Mouse (Mus musculus) midbrain, embryonic 10.5 days (tissue): Measurements from ENCODE around the gene Cpsf6. TPM values are rescaled to one million over a fixed set of nuclear protein-coding genes. Genes with fewer than 3 reads are reported as not detected.

Experiments
- DNase-seq: peaks from one replicate; pipeline ENCODE4 v3.0.0-alpha.2; 2017; ENCODE audit warnings: low spot score
- H3K27ac ChIP-seq: fragments of 300-500 bp; sonication (generic); replicated peaks from 2 replicates; pipeline ENCODE4 v1.5.1; 2016; ENCODE audit warnings: mild to moderate bottlenecking
- H3K27me3 ChIP-seq: fragments of 300-500 bp; sonication (generic); 2 replicates; pipeline ENCODE4 v1.6.1; 2016; ENCODE audit warnings: low read depth, mild to moderate bottlenecking; ENCODE audit not compliant: poor library complexity, severe bottlenecking
- H3K36me3 ChIP-seq: fragments of 300-500 bp; sonication (generic); 2 replicates; pipeline ENCODE4 v1.6.1; 2016; ENCODE audit warnings: mild to moderate bottlenecking, moderate library complexity
- H3K4me1 ChIP-seq: fragments of 300-500 bp; sonication (generic); 2 replicates; pipeline ENCODE4 v1.6.1; 2016
- H3K4me3 ChIP-seq: fragments of 300-500 bp; sonication (generic); 2 replicates; pipeline ENCODE4 v1.5.1; 2016; ENCODE audit warnings: mild to moderate bottlenecking, moderate library complexity
- H3K9me3 ChIP-seq: fragments of 300-500 bp; sonication (generic); replicated peaks from 2 replicates; pipeline ENCODE4 v1.6.1; 2016; ENCODE audit warnings: mild to moderate bottlenecking
- WGBS: fragments of 180-500 bp; shearing (Covaris S2); methylation state at CpG from one replicate; pipeline ENCODE4 v1.1.7; 2016; 5-methylcytosine and 5-hydroxymethylcytosine counted together
- polyA plus RNA-seq: library from polyadenylated mRNA; unstranded; fragments of >200 nt; fragmentation: Nextera tagmentation; extraction: Ambion mirVana; gene quantifications from 2 replicates; pipeline ENCODE4 v1.2.1, GENCODE M21; 2016

The Cpsf6 gene
- polyA plus RNA-seq, 1 experiment from 2014 or later = 222 TPM

DNA sequence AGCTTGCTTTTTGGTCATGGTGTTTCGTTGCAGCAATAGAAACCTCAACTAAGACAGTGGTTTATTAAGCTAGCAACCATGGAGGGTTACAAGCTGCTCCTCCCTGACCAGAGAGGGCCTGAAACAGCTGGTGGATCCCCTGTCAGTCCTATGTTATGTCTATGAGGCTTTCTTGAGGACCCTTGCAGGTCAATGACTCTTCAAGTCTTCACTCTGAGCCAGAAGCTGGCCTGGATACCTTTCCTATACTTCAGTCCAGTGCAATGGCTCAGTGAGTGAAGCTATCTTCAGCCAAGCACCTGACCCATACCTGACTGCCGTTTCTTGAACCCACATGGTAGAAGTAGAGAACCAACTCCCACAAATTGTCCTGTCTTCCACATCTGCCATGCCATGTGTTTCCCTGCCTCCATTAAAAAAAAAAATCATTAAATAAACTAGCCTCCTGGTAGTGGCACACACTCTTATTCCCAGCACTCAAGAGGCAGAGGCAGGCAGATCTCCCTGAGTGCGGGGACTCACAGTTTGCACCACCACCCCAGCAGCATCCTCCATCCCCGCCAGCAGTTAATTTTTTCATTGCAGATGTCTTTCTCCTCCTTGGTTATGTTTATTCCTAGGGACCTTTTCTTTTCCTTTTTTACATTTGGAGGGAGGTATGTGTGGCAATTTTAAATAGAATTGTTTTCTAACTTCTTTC, 4.7 kb upstream of the Cpsf6 start:
- WGBS = 93% methylated on average over 4 of the region's 4 CpGs
- Histone ChIP-seq H3K4me3 (no peak overlapping the region), H3K4me1 (peaks cover 2% of the 10 kb centered on the region; the same call in 1 of the 2 replicates), H3K27me3 (no peaks in the 10 kb centered on the region), H3K9me3 (no peaks in the 10 kb centered on the region), H3K36me3 (no peaks in the 10 kb centered on the region), H3K27ac (no peak overlapping the region)
- DNase-seq = no peak

DNA sequence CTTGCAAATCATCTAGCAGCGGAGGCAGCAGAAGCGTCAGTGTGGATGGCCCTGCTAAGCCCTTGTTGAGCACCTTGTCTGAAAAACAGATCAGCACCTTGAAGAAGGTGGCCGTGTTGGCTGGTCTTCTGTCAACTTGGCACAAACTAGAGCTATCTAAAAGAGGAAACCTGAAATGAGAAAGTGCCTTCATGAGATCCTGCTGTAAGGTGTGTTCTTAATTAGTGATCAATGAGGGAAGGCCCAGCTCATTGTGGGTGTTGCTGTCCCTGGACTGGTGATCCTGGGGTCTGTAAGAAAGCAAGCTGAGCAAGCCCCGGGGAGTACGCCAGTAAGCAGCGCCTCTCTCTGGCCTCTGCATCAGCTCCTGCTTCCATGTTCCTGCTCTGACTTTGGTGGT, 4.1 kb upstream of the Cpsf6 start:
- DNase-seq = no peak
- H3K36me3 ChIP-seq = no peaks in the 10 kb centered on the region
- no peak overlapping the region for H3K27ac ChIP-seq
- H3K9me3 ChIP-seq = no peaks in the 10 kb centered on the region
- WGBS = 71% methylated on average over 6 of the region's 6 CpGs
- no peak overlapping the region for H3K4me3 ChIP-seq
- no peaks in the 10 kb centered on the region for H3K27me3 ChIP-seq
- peaks cover 2% of the 10 kb centered on the region; the same call in 1 of the 2 replicates for H3K4me1 ChIP-seq

DNA sequence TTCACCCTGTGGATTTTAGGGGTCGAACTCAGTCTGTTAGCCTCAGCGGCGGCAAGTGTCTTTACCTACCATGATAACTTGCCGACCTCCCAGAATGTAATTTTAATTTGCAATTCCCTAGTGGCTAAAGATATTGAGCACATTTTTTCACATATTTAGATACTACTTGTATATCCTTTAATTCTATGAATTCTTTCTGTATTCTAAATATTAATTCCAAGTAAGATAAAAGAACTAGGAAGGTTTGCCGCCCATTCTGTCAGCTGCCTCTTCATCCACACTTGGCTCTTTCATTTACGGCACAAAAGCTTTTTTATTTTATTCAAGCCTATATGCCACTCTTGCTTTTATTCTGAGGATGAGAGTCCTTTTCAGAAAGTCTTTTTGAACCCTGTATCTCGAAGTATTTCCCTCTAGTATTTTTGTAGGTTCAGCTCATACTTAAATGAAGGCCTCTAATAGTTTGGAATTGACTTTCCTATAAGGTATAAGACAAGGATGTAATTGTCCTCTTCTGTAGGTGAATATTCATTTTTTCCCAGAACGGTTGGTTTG, 3.3 kb upstream of the Cpsf6 start:
- Histone ChIP-seq H3K9me3 (no peaks in the 10 kb centered on the region), H3K4me3 (no peak overlapping the region), H3K27ac (no peak overlapping the region), H3K4me1 (no peaks in the 10 kb centered on the region), H3K36me3 (no peaks in the 10 kb centered on the region), H3K27me3 (no peaks in the 10 kb centered on the region)
- DNase-seq = no peak
- WGBS = 83% methylated on average over 8 of the region's 8 CpGs

DNA sequence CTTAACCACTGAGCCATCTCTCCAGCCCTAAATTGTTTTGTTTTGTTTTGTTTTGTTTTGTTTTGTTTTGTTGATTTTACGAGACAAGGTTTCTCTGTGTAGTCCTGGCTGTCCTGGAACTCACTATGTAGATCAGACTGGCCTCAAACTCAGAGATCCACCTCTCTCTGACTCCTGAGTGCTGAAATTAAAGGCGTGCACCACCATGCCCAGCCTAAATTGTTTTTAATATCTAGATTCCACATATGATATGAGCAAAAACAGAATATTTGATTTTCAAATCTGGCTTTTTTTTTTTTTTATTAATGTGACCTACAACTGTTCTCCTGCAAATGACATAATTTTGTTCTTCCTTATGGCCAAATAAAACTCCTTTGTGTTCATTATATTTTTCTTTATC, 2.3 kb upstream of the Cpsf6 start:
- Histone ChIP-seq H3K27ac (no peak overlapping the region), H3K4me1 (peaks cover 5% of the 10 kb centered on the region; the same call in 1 of the 2 replicates), H3K36me3 (no peaks in the 10 kb centered on the region), H3K4me3 (no peak overlapping the region), H3K27me3 (no peaks in the 10 kb centered on the region), H3K9me3 (no peaks in the 10 kb centered on the region)
- 80% methylated on average over 2 of the region's 2 CpGs for WGBS
- no peak for DNase-seq

DNA sequence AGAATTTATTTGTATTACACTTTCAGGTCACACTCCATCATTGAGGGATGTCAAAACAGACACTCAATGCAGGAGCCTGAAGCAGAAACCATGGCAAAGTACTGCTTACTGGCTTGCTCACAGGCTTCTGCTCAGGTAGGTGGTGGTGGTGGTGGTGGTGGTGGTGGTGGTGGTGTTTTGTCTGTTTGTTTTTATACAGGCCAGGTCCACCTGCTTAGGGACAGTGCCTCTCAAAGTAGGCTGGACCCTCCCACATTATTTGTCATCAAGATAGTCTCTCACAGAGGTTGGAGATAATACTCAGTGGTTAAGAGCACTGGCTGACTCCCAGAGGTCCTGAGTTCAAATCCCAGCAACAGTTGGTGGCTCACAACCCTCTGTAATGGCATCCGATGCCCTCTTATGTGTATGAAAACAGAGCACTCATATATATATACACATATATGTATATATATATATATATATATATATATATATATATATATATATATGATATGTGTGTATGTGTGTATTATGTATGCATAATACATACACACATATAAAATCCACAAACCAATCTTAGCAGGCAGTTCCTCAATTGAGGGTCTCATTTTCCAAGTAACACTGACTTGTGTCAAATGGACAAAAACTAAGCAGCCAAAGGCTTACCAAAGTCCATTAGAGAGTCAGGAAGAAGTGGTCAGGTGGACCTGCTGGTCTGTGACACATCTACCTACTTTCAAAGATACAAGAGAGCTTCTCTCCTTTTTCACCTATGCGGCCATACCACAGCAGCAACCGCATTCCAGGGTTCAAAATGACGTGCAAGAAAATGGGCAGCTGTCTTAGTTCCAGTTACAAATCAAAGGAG, 1.1 kb upstream of the Cpsf6 start:
- Histone ChIP-seq H3K36me3 (no peaks in the 10 kb centered on the region), H3K4me1 (peaks cover 5% of the 10 kb centered on the region; the same call in 1 of the 2 replicates), H3K27me3 (no peaks in the 10 kb centered on the region), H3K4me3 (no peak overlapping the region), H3K9me3 (no peaks in the 10 kb centered on the region), H3K27ac (no peak overlapping the region)
- DNase-seq = no peak
- WGBS = over 99% methylated on average over 4 of the region's 4 CpGs

GRCm38 (mm10) chr10:117379441-117379840, 374 bp downstream of the Cpsf6 start:
- Histone ChIP-seq H3K4me1 (peaks cover 12% of the 10 kb centered on the region), H3K36me3 (no peaks in the 10 kb centered on the region), H3K27me3 (no peaks in the 10 kb centered on the region), H3K27ac (no peak overlapping the region), H3K4me3 (no peak overlapping the region), H3K9me3 (no peaks in the 10 kb centered on the region)
- WGBS = 100% methylated on average over 2 of the region's 2 CpGs
- DNase-seq = no peak

GRCm38 (mm10) chr10:117378642-117379041, 1.2 kb downstream of the Cpsf6 start:
- Histone ChIP-seq H3K4me3 (no peak overlapping the region), H3K27me3 (no peaks in the 10 kb centered on the region), H3K4me1 (peaks cover 16% of the 10 kb centered on the region), H3K9me3 (no peaks in the 10 kb centered on the region), H3K27ac (no peak overlapping the region), H3K36me3 (peaks cover 3% of the 10 kb centered on the region; the same call in 1 of the 2 replicates)
- WGBS = 97% methylated on average over 3 of the region's 3 CpGs
- DNase-seq = no peak

DNA sequence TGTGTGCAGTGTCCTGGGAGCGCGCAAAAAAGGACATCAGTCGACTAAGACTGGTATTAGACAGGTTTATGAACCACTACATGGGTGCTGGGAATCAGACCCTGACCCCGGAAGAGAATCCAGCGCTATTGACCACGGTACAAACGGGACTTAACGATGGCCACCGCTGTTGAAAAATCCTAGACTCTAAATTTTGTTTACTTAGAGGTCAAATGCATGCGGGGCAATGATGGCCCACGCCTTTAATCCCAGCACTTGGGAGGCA, 1.6 kb downstream of the Cpsf6 start:
- 92% methylated on average over 11 of the region's 11 CpGs for WGBS
- H3K9me3 ChIP-seq = no peaks in the 10 kb centered on the region
- H3K27me3 ChIP-seq = no peaks in the 10 kb centered on the region
- peaks cover 18% of the 10 kb centered on the region for H3K4me1 ChIP-seq
- no peak overlapping the region for H3K27ac ChIP-seq
- DNase-seq = no peak
- H3K36me3 ChIP-seq = peaks cover 4% of the 10 kb centered on the region; the same call in 1 of the 2 replicates
- H3K4me3 ChIP-seq = peak overlapping the region; percentile 98

DNA sequence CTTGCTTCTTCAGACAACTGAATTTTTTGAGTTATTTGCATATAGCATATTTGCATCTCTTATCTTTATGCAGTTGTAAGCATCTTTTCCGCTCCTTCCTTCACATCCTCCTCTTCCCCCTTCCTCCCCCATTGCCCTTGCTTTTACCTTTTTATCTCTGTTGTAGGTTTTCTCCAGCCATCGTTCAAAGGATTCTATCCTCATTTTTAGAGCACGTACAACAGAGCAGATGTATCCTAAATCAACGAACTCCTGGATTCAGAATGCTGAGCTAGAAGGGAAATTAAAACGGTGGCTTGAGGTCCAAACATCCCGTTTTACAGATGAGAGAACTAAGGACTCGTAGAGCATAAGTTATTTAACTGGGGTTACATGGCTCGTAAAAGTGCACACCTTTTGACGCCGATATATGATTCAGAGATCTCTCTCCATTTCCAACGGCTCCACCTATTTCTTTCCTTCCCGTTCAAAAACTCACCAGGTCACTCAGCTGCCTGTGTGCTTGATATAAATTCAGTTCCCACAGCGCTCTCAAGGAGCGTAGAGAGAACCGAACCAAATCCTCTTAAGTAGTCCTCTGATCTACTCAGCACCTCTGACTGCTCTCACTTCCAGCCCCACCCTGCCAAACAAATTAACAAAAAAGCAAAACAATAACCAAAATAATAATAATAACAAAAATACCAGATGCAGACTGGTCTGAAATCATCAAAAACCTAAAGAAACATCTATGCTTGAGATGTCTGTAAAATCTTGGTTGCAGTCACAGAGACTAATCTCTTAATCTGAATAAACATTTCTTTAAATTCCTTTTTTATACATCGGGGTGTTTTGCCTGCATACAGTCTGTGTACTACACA, 2.2 kb downstream of the Cpsf6 start:
- peaks cover 18% of the 10 kb centered on the region for H3K4me1 ChIP-seq
- peak overlapping the region; percentile 100 for H3K27ac ChIP-seq
- no peaks in the 10 kb centered on the region for H3K9me3 ChIP-seq
- H3K4me3 ChIP-seq = peak overlapping the region; percentile 98
- 13% methylated on average over 16 of the region's 16 CpGs for WGBS
- H3K36me3 ChIP-seq = peaks cover 9% of the 10 kb centered on the region; the same call in 1 of the 2 replicates
- peak; percentile 35 for DNase-seq
- H3K27me3 ChIP-seq = no peaks in the 10 kb centered on the region

- under 1% methylated on average over 86 of the region's 86 CpGs for WGBS
- Histone ChIP-seq H3K27ac (peak overlapping the region; percentile 100), H3K36me3 (peaks cover 11% of the 10 kb centered on the region; the same call in 1 of the 2 replicates)
Observed at GRCm38 (mm10) chr10:117376580-117377189, 3.1 kb downstream of the Cpsf6 start.

DNA sequence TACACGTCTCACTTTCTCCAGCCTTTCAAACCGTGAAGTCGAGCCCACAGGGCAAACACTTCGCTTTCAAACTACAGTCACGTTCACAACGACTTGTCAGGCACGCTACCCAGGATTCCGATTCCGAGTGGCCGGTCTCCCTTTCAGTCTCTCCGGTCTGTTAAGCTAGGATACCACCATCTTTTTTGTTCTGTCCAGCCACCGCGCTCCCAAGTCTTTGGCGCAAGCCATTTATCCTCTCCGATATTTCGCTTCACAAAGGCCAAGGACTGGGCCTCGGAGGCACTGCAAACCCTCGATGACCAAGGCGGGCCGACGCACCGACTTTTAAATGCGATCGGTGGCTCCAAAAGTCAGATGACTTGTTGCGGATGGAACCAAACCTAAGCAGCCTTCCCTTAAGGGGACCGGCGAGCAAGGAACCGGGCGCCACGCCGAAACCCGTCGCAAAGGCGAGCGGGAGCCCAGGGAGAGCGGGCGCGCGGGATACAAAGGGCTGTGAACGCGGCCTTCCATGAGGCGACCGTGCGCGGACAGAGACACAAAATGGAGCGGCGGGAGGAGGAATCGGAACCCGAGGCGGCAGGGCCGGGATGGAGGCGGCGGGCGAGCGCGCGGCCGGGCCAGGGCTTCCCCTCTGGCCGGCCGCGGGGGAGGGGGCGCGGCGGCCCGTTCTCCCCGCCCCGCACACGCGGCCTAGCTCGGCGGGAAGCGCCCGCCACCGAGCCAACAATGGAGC, 3.8 kb downstream of the Cpsf6 start:
- H3K4me1 ChIP-seq = peaks cover 18% of the 10 kb centered on the region
- peak; percentile 67 for DNase-seq
- H3K9me3 ChIP-seq = no peaks in the 10 kb centered on the region
- peak overlapping the region; percentile 98 for H3K4me3 ChIP-seq
- H3K27me3 ChIP-seq = no peaks in the 10 kb centered on the region
- H3K27ac ChIP-seq = peak overlapping the region; percentile 100
- peaks cover 11% of the 10 kb centered on the region; the same call in 1 of the 2 replicates for H3K36me3 ChIP-seq
- under 1% methylated on average over 74 of the region's 74 CpGs for WGBS

More at GRCm38 (mm10) chr10:117376580-117377189, 3.1 kb downstream of the Cpsf6 start:
- peaks cover 18% of the 10 kb centered on the region for H3K4me1 ChIP-seq
- no peaks in the 10 kb centered on the region for H3K27me3 ChIP-seq
- H3K9me3 ChIP-seq = no peaks in the 10 kb centered on the region
- DNase-seq = peak; percentile 98
- peak overlapping the region; percentile 98 for H3K4me3 ChIP-seq
